Mouse (Mus musculus) testis, adult 2 months (tissue): ENCODE measurements around the gene Lmx1a. TPM values are rescaled to one million over a fixed set of nuclear protein-coding genes. Genes with fewer than 3 reads are reported as not detected.

Experiments
- H3K27ac ChIP-seq: fragments of 200-500 bp; 2 replicates; pipeline ENCODE4 v1.5.1; 2012; ENCODE audit warnings: low read depth, low read length; ENCODE audit not compliant: control insufficient read depth, insufficient read depth
- H3K27me3 ChIP-seq: fragments of 200-500 bp; 2 replicates; pipeline ENCODE4 v1.6.1; 2012; ENCODE audit warnings: mild to moderate bottlenecking, low read length, moderate library complexity; ENCODE audit not compliant: control insufficient read depth, insufficient read depth
- H3K36me3 ChIP-seq: fragments of 200-500 bp; 2 replicates; pipeline ENCODE4 v1.6.1; 2012; ENCODE audit warnings: mild to moderate bottlenecking, low read length; ENCODE audit not compliant: control insufficient read depth, insufficient read depth
- H3K4me1 ChIP-seq: fragments of 200-500 bp; 2 replicates; pipeline ENCODE4 v1.6.1; 2012; ENCODE audit warnings: low read length; ENCODE audit not compliant: control insufficient read depth, insufficient read depth
- H3K4me3 ChIP-seq: fragments of 200-500 bp; 2 replicates; pipeline ENCODE4 v1.5.1; 2012; ENCODE audit warnings: low read depth, mild to moderate bottlenecking, low read length, moderate library complexity, mixed read lengths; ENCODE audit not compliant: control insufficient read depth
- CTCF ChIP-seq: fragments of 200-500 bp; IDR thresholded peaks from 2 replicates; pipeline ENCODE4 v1.5.1; 2012; ENCODE audit warnings: low read depth, mild to moderate bottlenecking, inconsistent platforms, low read length, moderate library complexity; ENCODE audit not compliant: control insufficient read depth, insufficient read depth, insufficient replicate concordance
- POLR2A ChIP-seq: fragments of 200-500 bp; IDR thresholded peaks from 2 replicates; pipeline ENCODE4 v1.6.1; 2012; ENCODE audit warnings: low read depth, mild to moderate bottlenecking, inconsistent platforms, low read length, moderate library complexity; ENCODE audit not compliant: control insufficient read depth
- polyA plus RNA-seq: library from polyadenylated mRNA; depleted of rRNA; stranded (reverse); fragments of >200 nt; gene quantifications from 2 replicates; pipeline ENCODE4 v1.2.3, GENCODE M21; 2012

Gene Lmx1a
- polyA plus RNA-seq, 1 experiment = 0.06 TPM

GRCm38 (mm10) chr1:167831601-167832000, 142.6 kb downstream of the Lmx1a start:
- H3K4me3 ChIP-seq = no peak overlapping the region
- TF ChIP-seq CTCF = no peak
- no peak for TF ChIP-seq POLR2A
- H3K4me1 ChIP-seq = no peaks in the 10 kb centered on the region
- H3K27me3 ChIP-seq = no peaks in the 10 kb centered on the region
- no peak overlapping the region for H3K27ac ChIP-seq
- H3K36me3 ChIP-seq = no peaks in the 10 kb centered on the region

GRCm38 (mm10) chr1:167854801-167855200, 165.8 kb downstream of the Lmx1a start:
- Histone ChIP-seq H3K4me1 (no peaks in the 10 kb centered on the region), H3K36me3 (no peaks in the 10 kb centered on the region), H3K4me3 (no peak overlapping the region), H3K27me3 (no peaks in the 10 kb centered on the region), H3K27ac (no peak overlapping the region)
- TF ChIP-seq POLR2A (no peak), CTCF (no peak)

GRCm38 (mm10) chr1:167872028-167872427, 183.0 kb downstream of the Lmx1a start:
- no peaks in the 10 kb centered on the region for H3K36me3 ChIP-seq
- no peaks in the 10 kb centered on the region for H3K4me1 ChIP-seq
- TF ChIP-seq CTCF (no peak; the same call in 1 of the 2 replicates), POLR2A (no peak)
- no peaks in the 10 kb centered on the region for H3K27me3 ChIP-seq
- H3K4me3 ChIP-seq = no peak overlapping the region
- H3K27ac ChIP-seq = no peak overlapping the region

- H3K36me3 ChIP-seq = no peaks in the 10 kb centered on the region
- no peaks in the 10 kb centered on the region for H3K4me1 ChIP-seq
- no peak overlapping the region for H3K4me3 ChIP-seq
- no peak overlapping the region for H3K27ac ChIP-seq
- H3K27me3 ChIP-seq = no peaks in the 10 kb centered on the region
- TF ChIP-seq CTCF = no peak
- no peak for TF ChIP-seq POLR2A
These were observed 185.1 kb downstream of the Lmx1a start for GRCm38 (mm10) chr1:167874099-167874498.

GRCm38 (mm10) chr1:167877931-167878330, 188.9 kb downstream of the Lmx1a start:
- TF ChIP-seq CTCF (no peak), POLR2A (no peak)
- Histone ChIP-seq H3K4me1 (no peaks in the 10 kb centered on the region), H3K36me3 (no peaks in the 10 kb centered on the region), H3K4me3 (no peak overlapping the region), H3K27ac (no peak overlapping the region), H3K27me3 (no peaks in the 10 kb centered on the region)

GRCm38 (mm10) chr1:167878354-167878753, 189.3 kb downstream of the Lmx1a start:
- H3K27ac ChIP-seq = no peak overlapping the region
- H3K4me3 ChIP-seq = no peak overlapping the region

GRCm38 (mm10) chr1:167885776-167886175, 196.7 kb downstream of the Lmx1a start:
- H3K27me3 ChIP-seq = no peaks in the 10 kb centered on the region
- H3K4me3 ChIP-seq = no peak overlapping the region
- TF ChIP-seq POLR2A = no peak
- TF ChIP-seq CTCF = no peak
- H3K36me3 ChIP-seq = no peaks in the 10 kb centered on the region
- no peak overlapping the region for H3K27ac ChIP-seq
- H3K4me1 ChIP-seq = no peaks in the 10 kb centered on the region

More at GRCm38 (mm10) chr1:167878354-167878753, 189.3 kb downstream of the Lmx1a start:
- H3K4me1 ChIP-seq = no peaks in the 10 kb centered on the region
- TF ChIP-seq POLR2A (no peak), CTCF (no peak)
- no peaks in the 10 kb centered on the region for H3K36me3 ChIP-seq
- no peaks in the 10 kb centered on the region for H3K27me3 ChIP-seq

- no peak overlapping the region for H3K27ac ChIP-seq
- no peaks in the 10 kb centered on the region for H3K36me3 ChIP-seq
- no peaks in the 10 kb centered on the region for H3K4me1 ChIP-seq
- no peak overlapping the region for H3K4me3 ChIP-seq
- TF ChIP-seq CTCF (no peak), POLR2A (no peak)
- no peaks in the 10 kb centered on the region for H3K27me3 ChIP-seq
These were observed 199.1 kb downstream of the Lmx1a start for GRCm38 (mm10) chr1:167888120-167888519.
